Mouse (Mus musculus): Measurements from ENCODE around the gene St6galnac3.

Gene St6galnac3

GRCm38 (mm10) chr3:153208186-153208585 lies 516.8 kb downstream of the St6galnac3 start:
- DNase-seq (ENCODE audit: low spot score), result no peak

- DNase-seq (ENCODE audit: low spot score), result no peak
These were observed 520.9 kb downstream of the St6galnac3 start for GRCm38 (mm10) chr3:153204046-153204445.

- no peak for DNase-seq (ENCODE audit: low spot score)
These were observed 523.1 kb downstream of the St6galnac3 start for GRCm38 (mm10) chr3:153201835-153202234.

- no peak for DNase-seq (ENCODE audit: low spot score)
These were observed 524.2 kb downstream of the St6galnac3 start for GRCm38 (mm10) chr3:153200801-153201200.

- DNase-seq (ENCODE audit: low spot score), result no peak
These were observed 524.9 kb downstream of the St6galnac3 start for GRCm38 (mm10) chr3:153200076-153200475.

GRCm38 (mm10) chr3:153199251-153199650 lies 525.7 kb downstream of the St6galnac3 start:
- no peak for DNase-seq (ENCODE audit: low spot score)

- peak; percentile 23 for DNase-seq (ENCODE audit: low spot score)
These were observed 526.5 kb downstream of the St6galnac3 start for GRCm38 (mm10) chr3:153198514-153198913.

- no peak for DNase-seq (ENCODE audit: low spot score)
These were observed 531.9 kb downstream of the St6galnac3 start for GRCm38 (mm10) chr3:153193025-153193424.

- no peak for DNase-seq (ENCODE audit: low spot score)
These were observed 534.2 kb downstream of the St6galnac3 start for GRCm38 (mm10) chr3:153190742-153191141.

- DNase-seq (ENCODE audit: low spot score), result no peak
These were observed 535.1 kb downstream of the St6galnac3 start for GRCm38 (mm10) chr3:153189685-153190467.

- DNase-seq (ENCODE audit: low spot score), result no peak
These were observed 536.8 kb downstream of the St6galnac3 start for GRCm38 (mm10) chr3:153188224-153188623.

GRCm38 (mm10) chr3:153185117-153185516 lies 539.9 kb downstream of the St6galnac3 start:
- no peak for DNase-seq (ENCODE audit: low spot score)

- DNase-seq (ENCODE audit: low spot score), result peak; percentile 10
These were observed 543.7 kb downstream of the St6galnac3 start for GRCm38 (mm10) chr3:153181242-153181641.

GRCm38 (mm10) chr3:153176749-153177148 lies 548.2 kb downstream of the St6galnac3 start:
- no peak for DNase-seq (ENCODE audit: low spot score)

GRCm38 (mm10) chr3:153176325-153176724 lies 548.6 kb downstream of the St6galnac3 start:
- DNase-seq (ENCODE audit: low spot score), result no peak

- DNase-seq (ENCODE audit: low spot score), result no peak
These were observed 550.5 kb downstream of the St6galnac3 start for GRCm38 (mm10) chr3:153174336-153175033.

- no peak for DNase-seq (ENCODE audit: low spot score)
These were observed 551.4 kb downstream of the St6galnac3 start for GRCm38 (mm10) chr3:153173567-153173966.

GRCm38 (mm10) chr3:153170146-153170545 lies 554.8 kb downstream of the St6galnac3 start:
- DNase-seq (ENCODE audit: low spot score), result no peak

- DNase-seq (ENCODE audit: low spot score), result no peak
These were observed 555.2 kb downstream of the St6galnac3 start for GRCm38 (mm10) chr3:153169744-153170143.

GRCm38 (mm10) chr3:153161676-153162075 lies 563.3 kb downstream of the St6galnac3 start:
- peak; percentile 36 for DNase-seq (ENCODE audit: low spot score)

- no peak for DNase-seq (ENCODE audit: low spot score)
These were observed 564.3 kb downstream of the St6galnac3 start for GRCm38 (mm10) chr3:153160683-153161082.

- DNase-seq (ENCODE audit: low spot score), result peak; percentile 30
These were observed 576.1 kb downstream of the St6galnac3 start for GRCm38 (mm10) chr3:153148887-153149286.
